8 mouse cellular contexts compared by ENCODE assay signal in genomic region chr12:76367096-76367995, GRCm38 (mm10). TPM values are rescaled to one million over a fixed set of nuclear protein-coding genes. Genes with fewer than 3 reads are reported as not detected.
A peak's percentile ranks its signal among the peaks of the same experiment; 100 is the strongest.
DNase-seq lines count a peak whose midpoint lies in the region; ATAC-seq and TF ChIP-seq lines count a peak whose summit lies in the region.

No protein-coding gene starts in this region.

- TF ChIP-seq POLR2A in spleen, adult 2 months (IDR thresholded peaks at IDR 0.05; ENCODE audit: low read depth, low read length), result no peak
- TF ChIP-seq POLR2A in bone marrow macrophage, adult 2 months (IDR thresholded peaks at IDR 0.05; ENCODE audit: borderline replicate concordance, low read depth, low read length), result no peak

- no peak for DNase-seq in spleen, adult 2 months (ENCODE audit: low read depth in 1 of 2, low spot score in 2 of 2)
- DNase-seq in spleen, postnatal 14 days (ENCODE audit: low spot score in 2 of 2), result no peak
- no peak for DNase-seq in forebrain, embryonic 11.5 days (ENCODE audit: low spot score)
- DNase-seq in thymus, postnatal 36 days, result peak; percentile 37 to 52
- DNase-seq in layer of hippocampus, postnatal 10 days (ENCODE audit: low spot score in 2 of 2), result no peak

- H3K79me2 ChIP-seq in macrophage (ENCODE audit: inconsistent target), result peaks cover 75% of the 10 kb centered on the region

- peak overlapping the region; percentile 99; the same call in 1 of the 2 replicates for H3K9ac ChIP-seq in forebrain, embryonic 11.5 days (ENCODE audit: low read length)
- H3K9ac ChIP-seq in intestine, embryonic 16.5 days (ENCODE audit: low read depth, low read length), result peak overlapping the region; percentile 44; the same call in 1 of the 2 replicates

- H3K4me2 ChIP-seq in forebrain, embryonic 11.5 days (ENCODE audit: low read depth, low read length, severe bottlenecking), result peak overlapping the region; percentile 85; the same call in 1 of the 2 replicates
- H3K4me2 ChIP-seq in intestine, embryonic 16.5 days (ENCODE audit: low read depth, low read length), result peak overlapping the region; percentile 81

- no peaks in the 10 kb centered on the region for H3K36me3 ChIP-seq in spleen, adult 2 months (ENCODE audit: control insufficient read depth, insufficient read depth, low read length)
- no peaks in the 10 kb centered on the region for H3K36me3 ChIP-seq in forebrain, embryonic 11.5 days (ENCODE audit: control insufficient read depth, insufficient read depth, low read length)
- no peaks in the 10 kb centered on the region for H3K36me3 ChIP-seq in intestine, embryonic 16.5 days (ENCODE audit: control insufficient read depth, insufficient read depth, low read length)
- no peaks in the 10 kb centered on the region for H3K36me3 ChIP-seq in macrophage (ENCODE audit: inconsistent target)

- TF ChIP-seq CTCF in spleen, adult 2 months (IDR thresholded peaks at IDR 0.05; ENCODE audit: extremely low read depth, insufficient read depth, insufficient read length, insufficient replicate concordance), result no peak
- no peak for TF ChIP-seq CTCF in bone marrow macrophage, adult 2 months (IDR thresholded peaks at IDR 0.05; ENCODE audit: low read depth, low read length)

- peak overlapping the region; percentile 32 for H3K4me3 ChIP-seq in spleen, adult 2 months (ENCODE audit: extremely low read depth, insufficient read depth, insufficient read length)
- H3K4me3 ChIP-seq in bone marrow macrophage, adult 2 months (ENCODE audit: insufficient read depth, low read length), result peak overlapping the region; percentile 22
- peak overlapping the region; percentile 91 for H3K4me3 ChIP-seq in forebrain, embryonic 11.5 days (ENCODE audit: low read depth, low read length)
- H3K4me3 ChIP-seq in intestine, embryonic 16.5 days (ENCODE audit: low read length), result peak overlapping the region; percentile 22
- H3K4me3 ChIP-seq in macrophage (ENCODE audit: inconsistent target), result peak overlapping the region; percentile 51; the same call in 1 of the 2 replicates

- H3K27ac ChIP-seq in spleen, adult 2 months (ENCODE audit: insufficient read depth, low read length), result peak overlapping the region; percentile 100
- H3K27ac ChIP-seq in bone marrow macrophage, adult 2 months (ENCODE audit: insufficient read depth, low read depth, low read length), result no peak overlapping the region
- H3K27ac ChIP-seq in forebrain, embryonic 11.5 days (ENCODE audit: low read depth, low read length), result no peak overlapping the region
- peak overlapping the region; percentile 17 for H3K27ac ChIP-seq in intestine, embryonic 16.5 days (ENCODE audit: low read length)
- H3K27ac ChIP-seq in macrophage, result 0 out of 2 replicates have a peak overlapping the region, but pooled peaks have one; percentile 5

- H3K27me3 ChIP-seq in spleen, adult 2 months (ENCODE audit: control insufficient read depth, insufficient read depth, low read length), result no peaks in the 10 kb centered on the region
- H3K27me3 ChIP-seq in forebrain, embryonic 11.5 days (ENCODE audit: control insufficient read depth, insufficient read depth, low read length), result no peaks in the 10 kb centered on the region
- H3K27me3 ChIP-seq in intestine, embryonic 16.5 days (replicated peaks; ENCODE audit: control insufficient read depth, insufficient read depth, low read length), result no peaks in the 10 kb centered on the region

- H3K9me3 ChIP-seq in forebrain, embryonic 11.5 days (ENCODE audit: control insufficient read depth, low read length), result no peaks in the 10 kb centered on the region
- H3K9me3 ChIP-seq in intestine, embryonic 16.5 days (ENCODE audit: control insufficient read depth, low read length), result no peaks in the 10 kb centered on the region

- no peak for ATAC-seq in forebrain, embryonic 11.5 days (replicated peaks; ENCODE audit: low FRiP score)
- no peak for ATAC-seq in intestine, embryonic 16.5 days

- peaks cover 20% of the 10 kb centered on the region; the same call in 1 of the 2 replicates for H3K4me1 ChIP-seq in spleen, adult 2 months (ENCODE audit: control insufficient read depth, insufficient read depth, insufficient read length)
- H3K4me1 ChIP-seq in bone marrow macrophage, adult 2 months (ENCODE audit: control insufficient read depth, insufficient read depth, low read length), result peaks cover 25% of the 10 kb centered on the region
- H3K4me1 ChIP-seq in forebrain, embryonic 11.5 days (replicated peaks; ENCODE audit: control insufficient read depth, insufficient read depth, low read length), result peaks cover 12% of the 10 kb centered on the region; the same call in 1 of the 2 replicates
- peaks cover 23% of the 10 kb centered on the region for H3K4me1 ChIP-seq in intestine, embryonic 16.5 days (ENCODE audit: control insufficient read depth, insufficient read depth, low read length)

- WGBS in spleen, adult 2 months, result 9% methylated on average over 14 of the region's 14 CpGs
- WGBS in forebrain, embryonic 11.5 days, result 34% methylated on average over 14 of the region's 14 CpGs
- WGBS in intestine, embryonic 16.5 days, result 23% methylated on average over 14 of the region's 14 CpGs
- WGBS in macrophage (ENCODE audit: missing documents), result 13% methylated on average over 14 of the region's 14 CpGs

RNA-seq across cellular contexts. Expression of gene Zbtb25, which starts 2.1 kb away (rescaled TPM):
- 6.9 and 7.5 TPM in 2 replicates for polyA plus RNA-seq in spleen, adult 2 months (2012; rRNA removed)
- 8.6 and 9.5 TPM in 2 replicates for polyA plus RNA-seq in bone marrow macrophage, adult 2 months (2012; ENCODE audit: insufficient read depth, insufficient read length, missing spikeins)
- polyA plus RNA-seq in forebrain, embryonic 11.5 days (2014; fragmentation: Nextera tagmentation; extraction: Ambion mirVana), result 19.8 and 23.0 TPM in 2 replicates
- 8.8 and 9.4 TPM in 2 replicates for polyA plus RNA-seq in intestine, embryonic 16.5 days (2015; fragmentation: Nextera tagmentation; extraction: Ambion mirVana)
- total RNA-seq in macrophage (2018; cell fraction: chromatin; rRNA removed), result 10 to 100 TPM in 15 of 26 experiments, 1 to 10 TPM in 11; 1.7 to 19.1 (median 11.6) TPM
- 1 to 10 TPM; 1.3 to 6.5 (median 5.1) TPM for total RNA-seq in macrophage (2018; cell fraction: cytosol; rRNA removed)
- 10 to 100 TPM in 9 of 26 experiments, 1 to 10 TPM in 17; 2.3 to 17.0 (median 8.8) TPM for total RNA-seq in macrophage (2018; cell fraction: nucleus; rRNA removed)
- 5.3 to 6.8 TPM (median 5.6 TPM) in 3 replicates for polyA plus RNA-seq in macrophage (2018)
- 10 to 100 TPM; 16.9 to 20.9 TPM for total RNA-seq in layer of hippocampus, postnatal 10 days (2021)

RNA-seq across cellular contexts. Expression of gene Zbtb1, which starts 2.7 kb away (rescaled TPM):
- polyA plus RNA-seq in spleen, adult 2 months (2012; rRNA removed), result 2.1 and 2.5 TPM in 2 replicates
- polyA plus RNA-seq in bone marrow macrophage, adult 2 months (2012; ENCODE audit: insufficient read depth, insufficient read length, missing spikeins), result 8.8 and 9.6 TPM in 2 replicates
- 8.2 and 8.8 TPM in 2 replicates for polyA plus RNA-seq in forebrain, embryonic 11.5 days (2014; fragmentation: Nextera tagmentation; extraction: Ambion mirVana)
- polyA plus RNA-seq in intestine, embryonic 16.5 days (2015; fragmentation: Nextera tagmentation; extraction: Ambion mirVana), result 5.4 and 5.6 TPM in 2 replicates
- total RNA-seq in macrophage (2018; cell fraction: chromatin; rRNA removed), result 10 to 100 TPM in 16 of 26 experiments, 1 to 10 TPM in 10; 1.9 to 29.5 (median 15.6) TPM
- 1 to 10 TPM; 1.0 to 7.8 (median 6.3) TPM for total RNA-seq in macrophage (2018; cell fraction: cytosol; rRNA removed)
- 10 to 100 TPM in 13 of 26 experiments, 1 to 10 TPM in 13; 2.4 to 31.1 (median 9.7) TPM for total RNA-seq in macrophage (2018; cell fraction: nucleus; rRNA removed)
- polyA plus RNA-seq in macrophage (2018), result 5.0 to 6.5 TPM (median 5.2 TPM) in 3 replicates
- 1 to 10 TPM; 5.6 to 6.1 TPM for total RNA-seq in layer of hippocampus, postnatal 10 days (2021)

RNA-seq across cellular contexts. Expression of gene Hspa2, which starts 36.6 kb away (rescaled TPM):
- 3.8 and 6.0 TPM in 2 replicates for polyA plus RNA-seq in spleen, adult 2 months (2012; rRNA removed)
- polyA plus RNA-seq in bone marrow macrophage, adult 2 months (2012; ENCODE audit: insufficient read depth, insufficient read length, missing spikeins), result 5.8 and 8.0 TPM in 2 replicates
- polyA plus RNA-seq in forebrain, embryonic 11.5 days (2014; fragmentation: Nextera tagmentation; extraction: Ambion mirVana), result 4.4 and 4.5 TPM in 2 replicates
- polyA plus RNA-seq in intestine, embryonic 16.5 days (2015; fragmentation: Nextera tagmentation; extraction: Ambion mirVana), result 11.6 and 12.5 TPM in 2 replicates
- 1 to 10 TPM in 14 of 26 experiments, under 1 TPM in 12; 0.45 to 2.4 (median 1.0) TPM for total RNA-seq in macrophage (2018; cell fraction: chromatin; rRNA removed)
- total RNA-seq in macrophage (2018; cell fraction: cytosol; rRNA removed), result 1 to 10 TPM; 3.6 to 7.4 (median 5.5) TPM
- total RNA-seq in macrophage (2018; cell fraction: nucleus; rRNA removed), result 1 to 10 TPM in 25 of 26 experiments, under 1 TPM in 1; 0.91 to 4.3 (median 2.4) TPM
- polyA plus RNA-seq in macrophage (2018), result 4.0 to 5.0 TPM (median 4.9 TPM) in 3 replicates
- total RNA-seq in layer of hippocampus, postnatal 10 days (2021), result 10 to 100 TPM; 62.3 to 75.3 TPM

RNA-seq across cellular contexts. Expression of gene Akap5, which starts 42.7 kb away (rescaled TPM):
- 0.22 and 0.29 TPM in 2 replicates for polyA plus RNA-seq in spleen, adult 2 months (2012; rRNA removed)
- polyA plus RNA-seq in bone marrow macrophage, adult 2 months (2012; ENCODE audit: insufficient read depth, insufficient read length, missing spikeins), result not detected in 2 replicates
- polyA plus RNA-seq in forebrain, embryonic 11.5 days (2014; fragmentation: Nextera tagmentation; extraction: Ambion mirVana), result 3.6 and 5.2 TPM in 2 replicates
- polyA plus RNA-seq in intestine, embryonic 16.5 days (2015; fragmentation: Nextera tagmentation; extraction: Ambion mirVana), result 2.6 and 2.8 TPM in 2 replicates
- total RNA-seq in macrophage (2018; cell fraction: chromatin; rRNA removed), result 1 to 10 TPM in 5 of 26 experiments, under 1 TPM in 14, not detected in 7; 0.17 to 1.8 (median 0.65) TPM
- total RNA-seq in macrophage (2018; cell fraction: cytosol; rRNA removed), result under 1 TPM in 4 of 26 experiments, not detected in 22; under 0.01 to 0.03 (median 0.03) TPM
- total RNA-seq in macrophage (2018; cell fraction: nucleus; rRNA removed), result 1 to 10 TPM in 1 of 26 experiments, under 1 TPM in 15, not detected in 10; 0.06 to 1.7 (median 0.21) TPM
- 0.01 TPM in 1 of 3 replicates, not detected in the others for polyA plus RNA-seq in macrophage (2018)
- total RNA-seq in layer of hippocampus, postnatal 10 days (2021), result 10 to 100 TPM; 48.9 to 52.7 TPM

RNA-seq across cellular contexts. Expression of gene Ppp1r36, which starts 50.0 kb away (rescaled TPM):
- polyA plus RNA-seq in spleen, adult 2 months (2012; rRNA removed), result not detected in 2 replicates
- polyA plus RNA-seq in bone marrow macrophage, adult 2 months (2012; ENCODE audit: insufficient read depth, insufficient read length, missing spikeins), result not detected in 2 replicates
- 0.35 and 0.56 TPM in 2 replicates for polyA plus RNA-seq in forebrain, embryonic 11.5 days (2014; fragmentation: Nextera tagmentation; extraction: Ambion mirVana)
- polyA plus RNA-seq in intestine, embryonic 16.5 days (2015; fragmentation: Nextera tagmentation; extraction: Ambion mirVana), result 0.99 and 1.5 TPM in 2 replicates
- not detected for total RNA-seq in macrophage (2018; cell fraction: chromatin; rRNA removed)
- total RNA-seq in macrophage (2018; cell fraction: cytosol; rRNA removed), result not detected
- total RNA-seq in macrophage (2018; cell fraction: nucleus; rRNA removed), result not detected
- not detected in 3 replicates for polyA plus RNA-seq in macrophage (2018)
- 1 to 10 TPM; 1.5 to 2.5 TPM for total RNA-seq in layer of hippocampus, postnatal 10 days (2021)

Comparison
In these comparisons a context has a peak if more than half of its experiments do, and no peak if none do; other contexts are left out.
1. DNase-seq: peak in thymus, postnatal 36 days (2 of 2); none in spleen, adult 2 months (0 of 2), spleen, postnatal 14 days (0 of 2), forebrain, embryonic 11.5 days (single experiment) and layer of hippocampus, postnatal 10 days (0 of 2).
2. H3K27ac ChIP-seq: peak in spleen, adult 2 months (single experiment), intestine, embryonic 16.5 days (single experiment) and macrophage (single experiment); none in bone marrow macrophage, adult 2 months (single experiment) and forebrain, embryonic 11.5 days (single experiment).
3. H3K4me3 ChIP-seq: peak in every context shown above with its lines; median percentile 91 in forebrain, embryonic 11.5 days; 51 in macrophage; 32 in spleen, adult 2 months; 22 in bone marrow macrophage, adult 2 months; 22 in intestine, embryonic 16.5 days.